Mouse (Mus musculus): ENCODE measurements at regions not wholly inside any gene's neighbourhood (a gene's known extent, or its start where the extent isn't known, plus 50 kb on each side); places are given as distances from the start of the nearest gene placed in this dataset.
"Not testable (repeated sequence)": the region's sequence is repeated elsewhere in the genome, so short reads cannot be mapped to it uniquely, and the experiment has no call there.

- no peak for DNase-seq (ENCODE audit: low read depth)
These were observed 479.9 kb downstream of the Tns1 start for GRCm38 (mm10) chr1:73644394-73644793.

GRCm38 (mm10) chr1:73643431-73643830 lies 480.8 kb downstream of the Tns1 start:
- no peak for DNase-seq (ENCODE audit: low read depth)

- no peak for DNase-seq (ENCODE audit: low read depth)
These were observed 481.5 kb downstream of the Tns1 start for GRCm38 (mm10) chr1:73642691-73643109.

GRCm38 (mm10) chr1:73641456-73641855 lies 482.8 kb downstream of the Tns1 start:
- DNase-seq (ENCODE audit: low read depth): no peak

GRCm38 (mm10) chr1:73640726-73641451 lies 483.4 kb downstream of the Tns1 start:
- no peak for DNase-seq (ENCODE audit: low read depth)

GRCm38 (mm10) chr1:73635709-73636108 lies 488.5 kb downstream of the Tns1 start:
- DNase-seq (ENCODE audit: low read depth): no peak

GRCm38 (mm10) chr1:73634871-73635270 lies 489.4 kb downstream of the Tns1 start:
- DNase-seq (ENCODE audit: low read depth): no peak

- no peak for DNase-seq (ENCODE audit: low read depth)
These were observed 491.2 kb downstream of the Tns1 start for GRCm38 (mm10) chr1:73633071-73633470.

- no peak for DNase-seq (ENCODE audit: low read depth)
These were observed 493.9 kb downstream of the Tns1 start for GRCm38 (mm10) chr1:73630363-73630762.

- no peak for DNase-seq (ENCODE audit: low read depth)
These were observed 498.9 kb downstream of the Tns1 start for GRCm38 (mm10) chr1:73625365-73625764.

- DNase-seq (ENCODE audit: low read depth): not testable (repeated sequence)
These were observed 503.1 kb downstream of the Tns1 start for GRCm38 (mm10) chr1:73621121-73621520.

- DNase-seq (ENCODE audit: low read depth): no peak
These were observed 505.6 kb downstream of the Tns1 start for GRCm38 (mm10) chr1:73618551-73619170.

GRCm38 (mm10) chr1:73593653-73594385 lies 530.4 kb downstream of the Tns1 start:
- no peak for DNase-seq (ENCODE audit: low read depth)

- DNase-seq (ENCODE audit: low read depth): no peak
These were observed 532.7 kb downstream of the Tns1 start for GRCm38 (mm10) chr1:73591342-73592099.

GRCm38 (mm10) chr1:73579680-73580079 lies 544.6 kb downstream of the Tns1 start:
- DNase-seq (ENCODE audit: low read depth): no peak

GRCm38 (mm10) chr1:73577019-73577418 lies 547.2 kb downstream of the Tns1 start:
- DNase-seq (ENCODE audit: low read depth): no peak

GRCm38 (mm10) chr1:73575694-73576093 lies 548.6 kb downstream of the Tns1 start:
- DNase-seq (ENCODE audit: low read depth): no peak

- DNase-seq (ENCODE audit: low read depth): no peak
These were observed 553.3 kb downstream of the Tns1 start for GRCm38 (mm10) chr1:73570944-73571343.

- no peak for DNase-seq (ENCODE audit: low read depth)
These were observed 551.1 kb upstream of the Tnp1 start for GRCm38 (mm10) chr1:73566770-73567169.

- no peak for DNase-seq (ENCODE audit: low read depth)
These were observed 544.9 kb upstream of the Tnp1 start for GRCm38 (mm10) chr1:73560594-73560993.

GRCm38 (mm10) chr1:73547877-73548276 lies 532.2 kb upstream of the Tnp1 start:
- no peak for DNase-seq (ENCODE audit: low read depth)

GRCm38 (mm10) chr1:73545401-73545800 lies 529.7 kb upstream of the Tnp1 start:
- DNase-seq (ENCODE audit: low read depth): no peak

Measured in induced T-regulatory cell, adult 2 months (primary cell).